Mouse (Mus musculus) macrophage (primary cell): ENCODE data around the gene Tstd2. TPM values are rescaled to one million over a fixed set of nuclear protein-coding genes. Genes with fewer than 3 reads are reported as not detected.

Experiments
- H3K27ac ChIP-seq: fragments of 350-480 bp; formaldehyde crosslinking; 2 replicates; pipeline ENCODE4 v1.9.0; 2021
- H3K36me3 ChIP-seq: fragments of 350-480 bp; formaldehyde crosslinking; 2 replicates; pipeline ENCODE4 v1.9.0; 2021; ENCODE audit errors: inconsistent target
- H3K4me3 ChIP-seq: fragments of 350-480 bp; formaldehyde crosslinking; 2 replicates; pipeline ENCODE4 v1.9.0; 2021; ENCODE audit errors: inconsistent target
- H3K79me2 ChIP-seq: fragments of 350-480 bp; formaldehyde crosslinking; 2 replicates; pipeline ENCODE4 v1.9.0; 2021; ENCODE audit errors: inconsistent target
- WGBS: methylation state at CpG from one replicate; pipeline ENCODE4 v1.1.7; 2026; ENCODE audit warnings: inconsistent platforms; ENCODE audit not compliant: missing documents; 5-methylcytosine and 5-hydroxymethylcytosine counted together
- polyA plus RNA-seq: library from polyadenylated mRNA; stranded (reverse); fragments of 250-400 nt; gene quantifications from 3 replicates; pipeline ENCODE4 v1.2.4, GENCODE M21; 2018; ENCODE audit warnings: inconsistent platforms
- total RNA-seq, 78 experiments: library from RNA; depleted of rRNA; stranded (reverse); fragments of 250-400 nt; gene quantifications; 1 replicate in 9 of 78; 2 replicates in 24 of 78; 3 replicates in 43 of 78; 4 replicates in 2 of 78; pipeline ENCODE4 v1.2.4; 2018; ENCODE audit warnings: inconsistent platforms in 56 of 78

Gene Tstd2
- total RNA-seq (2018; cell fraction: chromatin; rRNA removed), result 10 to 100 TPM; 22.6 to 94.9 (median 55.6) TPM
- total RNA-seq (2018; cell fraction: cytosol; rRNA removed), result 10 to 100 TPM; 19.0 to 39.1 (median 32.6) TPM
- total RNA-seq (2018; cell fraction: nucleus; rRNA removed), result 10 to 100 TPM; 27.2 to 70.7 (median 43.0) TPM
- polyA plus RNA-seq, result 23.3 to 28.6 TPM (median 24.8 TPM) in 3 replicates

GRCm38 (mm10) chr4:46138287-46139222 is at the start of gene Tstd2, which contains the start of gene Ncbp1:
Gene Tstd2 (minus strand): TSS chr4:46138694.
Gene Ncbp1 (plus strand): TSS chr4:46138613.
- peaks cover 91% of the 10 kb centered on the region for H3K79me2 ChIP-seq
- H3K27ac ChIP-seq, result peak within 1 kb of the TSS; percentile 67
- 1% methylated on average over 90 of the region's 90 CpGs for WGBS
- H3K36me3 ChIP-seq, result peaks cover 14% of the 10 kb centered on the region; the same call in 1 of the 2 replicates
- peak within 1 kb of the TSS; percentile 83 for H3K4me3 ChIP-seq

- Histone ChIP-seq H3K4me3 (no peak overlapping the region), H3K27ac (no peak overlapping the region), H3K36me3 (peaks cover 82% of the 10 kb centered on the region), H3K79me2 (no peaks in the 10 kb centered on the region; the same call in 1 of the 2 replicates)
- WGBS, result 81% methylated on average over 3 of the region's 3 CpGs
Observed at GRCm38 (mm10) chr4:46186466-46186865, 48.0 kb upstream of the Tstd2 start.

- Histone ChIP-seq H3K27ac (no peak overlapping the region), H3K79me2 (no peaks in the 10 kb centered on the region; the same call in 1 of the 2 replicates), H3K4me3 (no peak overlapping the region), H3K36me3 (peaks cover 83% of the 10 kb centered on the region)
- 91% methylated on average over 9 of the region's 9 CpGs for WGBS
Observed at GRCm38 (mm10) chr4:46185890-46186289, 47.4 kb upstream of the Tstd2 start.

GRCm38 (mm10) chr4:46185423-46185822 is 46.9 kb upstream of the Tstd2 start:
- no peaks in the 10 kb centered on the region; the same call in 1 of the 2 replicates for H3K79me2 ChIP-seq
- peaks cover 82% of the 10 kb centered on the region for H3K36me3 ChIP-seq
- H3K27ac ChIP-seq, result no peak overlapping the region
- H3K4me3 ChIP-seq, result no peak overlapping the region
- WGBS, result 93% methylated on average over 8 of the region's 8 CpGs

GRCm38 (mm10) chr4:46182181-46182580 is 43.7 kb upstream of the Tstd2 start:
- H3K36me3 ChIP-seq, result peaks cover 80% of the 10 kb centered on the region
- 94% methylated on average over 7 of the region's 7 CpGs for WGBS
- no peak overlapping the region for H3K27ac ChIP-seq
- H3K4me3 ChIP-seq, result no peak overlapping the region
- H3K79me2 ChIP-seq, result no peaks in the 10 kb centered on the region

GRCm38 (mm10) chr4:46181168-46181567 is 42.7 kb upstream of the Tstd2 start:
- peaks cover 90% of the 10 kb centered on the region for H3K36me3 ChIP-seq
- 90% methylated on average over 6 of the region's 6 CpGs for WGBS
- H3K79me2 ChIP-seq, result no peaks in the 10 kb centered on the region
- H3K4me3 ChIP-seq, result no peak overlapping the region
- H3K27ac ChIP-seq, result no peak overlapping the region

- Histone ChIP-seq H3K27ac (no peak overlapping the region), H3K36me3 (peaks cover 91% of the 10 kb centered on the region), H3K79me2 (no peaks in the 10 kb centered on the region), H3K4me3 (no peak overlapping the region)
- 93% methylated on average over 7 of the region's 7 CpGs for WGBS
Observed at GRCm38 (mm10) chr4:46177496-46177895, 39.0 kb upstream of the Tstd2 start.

- WGBS, result 95% methylated on average over 5 of the region's 5 CpGs
- H3K36me3 ChIP-seq, result peaks cover 91% of the 10 kb centered on the region
Observed at GRCm38 (mm10) chr4:46177018-46177417, 38.5 kb upstream of the Tstd2 start.

GRCm38 (mm10) chr4:46176313-46176712 is 37.8 kb upstream of the Tstd2 start:
- 86% methylated on average over 4 of the region's 4 CpGs for WGBS
- Histone ChIP-seq H3K4me3 (no peak overlapping the region), H3K36me3 (peaks cover 91% of the 10 kb centered on the region), H3K27ac (no peak overlapping the region), H3K79me2 (no peaks in the 10 kb centered on the region)

More at GRCm38 (mm10) chr4:46177018-46177417, 38.5 kb upstream of the Tstd2 start:
- Histone ChIP-seq H3K4me3 (no peak overlapping the region), H3K79me2 (no peaks in the 10 kb centered on the region), H3K27ac (no peak overlapping the region)

- H3K4me3 ChIP-seq, result no peak overlapping the region
- no peaks in the 10 kb centered on the region for H3K79me2 ChIP-seq
- H3K36me3 ChIP-seq, result peaks cover 95% of the 10 kb centered on the region
- no peak overlapping the region for H3K27ac ChIP-seq
- WGBS, result 57% methylated on average over 7 of the region's 7 CpGs
Observed at GRCm38 (mm10) chr4:46171761-46172160, 33.3 kb upstream of the Tstd2 start.

- no peak overlapping the region for H3K4me3 ChIP-seq
- 92% methylated on average over 5 of the region's 5 CpGs for WGBS
- no peaks in the 10 kb centered on the region for H3K79me2 ChIP-seq
Observed at GRCm38 (mm10) chr4:46165831-46166230, 27.3 kb upstream of the Tstd2 start.

GRCm38 (mm10) chr4:46164027-46164426 is 25.5 kb upstream of the Tstd2 start:
- Histone ChIP-seq H3K36me3 (peaks cover 63% of the 10 kb centered on the region), H3K79me2 (no peaks in the 10 kb centered on the region), H3K4me3 (no peak overlapping the region), H3K27ac (no peak overlapping the region)
- 43% methylated on average over 2 of the region's 2 CpGs for WGBS

More at GRCm38 (mm10) chr4:46165831-46166230, 27.3 kb upstream of the Tstd2 start:
- H3K27ac ChIP-seq, result no peak overlapping the region
- H3K36me3 ChIP-seq, result peaks cover 64% of the 10 kb centered on the region

- Histone ChIP-seq H3K27ac (no peak overlapping the region), H3K4me3 (no peak overlapping the region), H3K79me2 (no peaks in the 10 kb centered on the region), H3K36me3 (peaks cover 68% of the 10 kb centered on the region)
- WGBS, result 94% methylated on average over 12 of the region's 12 CpGs
Observed at GRCm38 (mm10) chr4:46151903-46152544, 13.5 kb upstream of the Tstd2 start.

GRCm38 (mm10) chr4:46146881-46147280 is 8.4 kb upstream of the Tstd2 start:
- H3K4me3 ChIP-seq, result no peak overlapping the region
- 100% methylated on average over 1 of the region's 1 CpGs for WGBS
- no peak overlapping the region for H3K27ac ChIP-seq
- H3K79me2 ChIP-seq, result peaks cover 40% of the 10 kb centered on the region
- H3K36me3 ChIP-seq, result peaks cover 17% of the 10 kb centered on the region; the same call in 1 of the 2 replicates
